Mouse (Mus musculus) forebrain, embryonic 11.5 days (tissue): ENCODE data around the gene Mtmr1. TPM values are rescaled to one million over a fixed set of nuclear protein-coding genes. Genes with fewer than 3 reads are reported as not detected.

Experiments used
- ATAC-seq: fragments of 200-750 bp; cut with Nextera tagmentation; replicated peaks from 2 replicates; pipeline ENCODE4 v1.8.0; 2017; ENCODE audit warnings: moderate TSS enrichment; ENCODE audit not compliant: low FRiP score
- DNase-seq: peaks from one replicate; pipeline ENCODE4 v3.0.0-alpha.2; 2017; ENCODE audit warnings: low spot score
- H3K27ac ChIP-seq: fragments of 300-500 bp; sonication (generic); 2 replicates; pipeline ENCODE4 v1.5.1; 2014; ENCODE audit warnings: low read depth, low read length
- H3K27me3 ChIP-seq: fragments of 300-500 bp; sonication (generic); 2 replicates; pipeline ENCODE4 v1.6.1; 2014; ENCODE audit warnings: mild to moderate bottlenecking, low read length, mixed read lengths; ENCODE audit not compliant: control insufficient read depth, insufficient read depth
- H3K36me3 ChIP-seq: fragments of 300-500 bp; sonication (generic); 2 replicates; pipeline ENCODE4 v1.6.1; 2014; ENCODE audit warnings: mild to moderate bottlenecking, low read length, moderate library complexity, mixed read lengths; ENCODE audit not compliant: control insufficient read depth, insufficient read depth
- H3K4me1 ChIP-seq: fragments of 300-500 bp; sonication (generic); replicated peaks from 2 replicates; pipeline ENCODE4 v1.6.1; 2014; ENCODE audit warnings: low read length, mixed read lengths; ENCODE audit not compliant: control insufficient read depth, insufficient read depth
- H3K4me2 ChIP-seq: fragments of 300-500 bp; sonication (generic); 2 replicates; pipeline ENCODE4 v1.6.1; 2014; ENCODE audit warnings: low read depth, mild to moderate bottlenecking, low read length, moderate library complexity, mixed read lengths; ENCODE audit not compliant: severe bottlenecking
- H3K4me3 ChIP-seq: fragments of 300-500 bp; sonication (generic); 2 replicates; pipeline ENCODE4 v1.5.1; 2014; ENCODE audit warnings: low read depth, low read length
- H3K9ac ChIP-seq: fragments of 300-500 bp; sonication (generic); 2 replicates; pipeline ENCODE4 v1.6.1; 2014; ENCODE audit warnings: low read length
- H3K9me3 ChIP-seq: fragments of 300-500 bp; sonication (generic); 2 replicates; pipeline ENCODE4 v1.6.1; 2016; ENCODE audit warnings: low read length, mixed read lengths; ENCODE audit not compliant: control insufficient read depth
- WGBS: fragments of 180-500 bp; shearing (Covaris S2); extraction: QIAGEN DNeasy Blood & Tissue Kit; methylation state at CpG from one replicate; pipeline ENCODE4 v1.1.7; 2014; 5-methylcytosine and 5-hydroxymethylcytosine counted together
- polyA plus RNA-seq: library from polyadenylated mRNA; unstranded; fragments of >200 nt; fragmentation: Nextera tagmentation; extraction: Ambion mirVana; gene quantifications from 2 replicates; pipeline ENCODE4 v1.2.1, GENCODE M21; 2014

Gene Mtmr1
- polyA plus RNA-seq, 1 experiment from 2014 or later: 14.3 TPM

DNA sequence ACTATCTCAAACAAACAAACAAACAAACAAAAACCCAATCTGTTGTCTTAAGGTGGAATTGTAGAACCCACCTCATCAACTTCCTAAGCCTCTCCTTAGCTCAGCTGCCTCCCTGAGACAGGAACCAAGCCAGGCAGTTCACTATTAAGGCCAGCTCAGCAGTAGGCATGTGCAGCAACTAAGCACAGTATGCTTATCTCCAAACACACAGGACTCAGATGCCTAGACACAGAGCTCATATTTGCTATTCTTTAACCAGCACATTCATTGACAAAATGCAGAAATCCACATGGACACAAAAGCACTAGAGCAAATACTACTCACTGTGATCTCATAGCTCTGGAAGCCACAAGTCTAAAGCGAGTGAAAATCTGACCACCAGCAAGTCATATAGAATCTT, 100.9 kb downstream of the Mtmr1 start:
- Histone ChIP-seq H3K27ac (no peak overlapping the region), H3K27me3 (no peaks in the 10 kb centered on the region), H3K4me1 (no peaks in the 10 kb centered on the region), H3K9me3 (no peaks in the 10 kb centered on the region), H3K9ac (no peak overlapping the region), H3K36me3 (no peaks in the 10 kb centered on the region), H3K4me2 (no peak overlapping the region), H3K4me3 (no peak overlapping the region)
- 91% methylated on average over 1 of the region's 1 CpGs for WGBS
- DNase-seq (no peak), ATAC-seq (no peak)

DNA sequence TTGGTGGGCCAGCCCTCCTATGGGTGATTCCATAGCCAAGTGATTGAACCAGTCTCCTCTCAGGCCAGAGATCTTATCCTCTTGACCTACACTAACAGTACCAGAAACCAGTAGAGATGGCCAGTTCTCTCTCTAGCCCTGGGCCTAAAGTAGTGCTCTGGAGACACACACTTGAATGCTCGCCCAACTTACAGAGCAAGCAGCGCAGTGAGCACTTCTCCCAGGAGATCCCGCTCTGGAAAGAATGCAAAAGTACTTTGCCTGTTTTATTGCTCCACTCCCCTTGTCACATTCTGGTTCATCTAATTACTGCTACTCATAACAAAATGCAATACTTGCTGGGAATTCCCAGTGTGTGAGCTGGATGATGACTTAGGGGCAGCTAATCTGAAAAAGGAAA, 102.9 kb downstream of the Mtmr1 start:
- H3K4me1 ChIP-seq: no peaks in the 10 kb centered on the region
- no peak overlapping the region for H3K27ac ChIP-seq
- no peaks in the 10 kb centered on the region for H3K9me3 ChIP-seq
- H3K4me3 ChIP-seq: no peak overlapping the region
- no peak overlapping the region for H3K4me2 ChIP-seq
- no peak overlapping the region for H3K9ac ChIP-seq
- 96% methylated on average over 3 of the region's 3 CpGs for WGBS
- ATAC-seq (no peak), DNase-seq (no peak)
- no peaks in the 10 kb centered on the region for H3K36me3 ChIP-seq
- no peaks in the 10 kb centered on the region for H3K27me3 ChIP-seq

Other genes starting within 250 kb of the Mtmr1 start
- gene Mtm1, start 154.0 kb upstream of the Mtmr1 start, polyA plus RNA-seq: 5.8 TPM in 2 replicates
- gene Cd99l2, start 128.1 kb downstream of the Mtmr1 start, polyA plus RNA-seq: 25.4 and 27.8 TPM in 2 replicates
- 759 and 772 TPM in 2 replicates for gene Hmgb3, start 191.2 kb downstream of the Mtmr1 start, polyA plus RNA-seq